Mouse (Mus musculus) cortical plate, adult 2 months (tissue): Measurements from ENCODE around the gene Paqr6. TPM values are rescaled to one million over a fixed set of nuclear protein-coding genes. Genes with fewer than 3 reads are reported as not detected.

Experiments
- H3K27ac ChIP-seq: fragments of 200-500 bp; 2 replicates; pipeline ENCODE4 v1.5.1; 2012; ENCODE audit warnings: low read length, control low read depth, inconsistent platforms; ENCODE audit not compliant: insufficient read depth
- H3K4me1 ChIP-seq: fragments of 200-500 bp; 2 replicates; pipeline ENCODE4 v1.6.1; 2011; ENCODE audit warnings: low read length; ENCODE audit not compliant: control insufficient read depth, insufficient read depth
- H3K4me3 ChIP-seq: fragments of 200-500 bp; 2 replicates; pipeline ENCODE4 v1.5.1; 2011; ENCODE audit warnings: mild to moderate bottlenecking, low read length, control low read depth; ENCODE audit not compliant: insufficient read depth
- CTCF ChIP-seq: fragments of 200-500 bp; IDR thresholded peaks from 2 replicates; pipeline ENCODE4 v1.5.1; 2011; ENCODE audit warnings: mild to moderate bottlenecking, control low read depth, low read length; ENCODE audit not compliant: insufficient read depth; ENCODE audit errors: extremely low read depth
- POLR2A ChIP-seq: fragments of 200-500 bp; IDR thresholded peaks from 2 replicates; pipeline ENCODE4 v1.6.1; 2011; ENCODE audit warnings: mild to moderate bottlenecking, low read length, control low read depth; ENCODE audit not compliant: insufficient read depth; ENCODE audit errors: extremely low read depth
- polyA plus RNA-seq: library from polyadenylated mRNA; depleted of rRNA; stranded (reverse); fragments of >200 nt; gene quantifications from 2 replicates; pipeline ENCODE4 v1.2.3, GENCODE M21; 2012

The Paqr6 gene
- polyA plus RNA-seq, 1 experiment, result 15.3 TPM

GRCm38 (mm10) chr3:88384364-88384763, 20.0 kb downstream of the Paqr6 start, which contains the start of gene Bglap:
Bglap (minus strand) TSS chr3:88384464.
- TF ChIP-seq POLR2A (no peak), CTCF (no peak)
- H3K27ac ChIP-seq, result no peak within 1 kb of the TSS
- H3K4me3 ChIP-seq, result no peak within 1 kb of the TSS
- H3K4me1 ChIP-seq, result no peaks in the 10 kb centered on the region

DNA sequence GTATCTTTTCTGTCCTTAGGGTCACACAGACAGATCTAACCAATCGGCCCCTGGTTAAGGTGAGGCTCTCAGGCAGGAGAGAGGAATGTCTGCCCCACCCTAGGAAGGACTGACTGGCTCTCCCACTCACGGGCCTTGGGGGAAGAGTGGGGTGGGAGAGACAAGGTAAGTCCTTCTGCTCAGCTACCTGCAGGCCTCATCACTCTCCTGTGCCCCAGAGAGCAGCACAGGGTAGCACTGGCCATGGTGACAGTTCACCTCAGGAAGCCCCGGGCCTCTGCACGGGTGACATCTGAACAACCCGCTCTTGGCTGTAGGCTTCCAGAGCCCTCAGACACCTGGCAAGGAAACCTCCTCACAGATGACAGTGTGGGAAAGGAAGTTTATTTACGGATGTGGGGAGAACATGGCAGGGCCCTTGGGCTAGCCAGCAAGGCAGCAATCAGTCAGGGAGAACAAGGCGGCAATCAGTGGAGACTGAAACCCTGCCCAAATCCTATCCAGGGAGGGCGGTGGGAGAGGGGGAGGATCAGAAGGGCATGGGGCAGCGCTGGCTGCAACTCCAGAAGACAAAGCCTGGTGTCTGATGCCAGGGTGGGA, 29.5 kb downstream of the Paqr6 start:
- Histone ChIP-seq H3K4me3 (no peak overlapping the region), H3K27ac (no peak overlapping the region), H3K4me1 (no peaks in the 10 kb centered on the region)
- TF ChIP-seq POLR2A (no peak), CTCF (no peak)

DNA sequence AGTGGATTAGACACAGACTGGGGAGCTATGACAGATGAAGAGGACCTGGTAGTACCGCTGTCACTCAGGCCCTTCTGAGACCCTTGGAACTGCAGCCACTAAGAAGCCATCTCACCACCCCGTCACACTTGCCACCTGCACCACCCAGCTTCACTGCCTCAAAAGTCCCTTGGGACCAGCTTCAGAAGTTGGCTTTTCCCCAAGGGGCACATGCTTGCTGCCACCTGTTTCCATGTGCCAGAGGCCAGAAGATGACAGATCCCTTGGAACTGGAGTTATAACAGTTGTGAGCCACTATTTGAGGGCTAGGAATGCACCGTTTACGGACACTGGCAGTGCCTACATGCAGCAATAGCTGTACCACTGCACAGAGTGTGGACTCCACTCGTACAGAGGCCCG, 30.9 kb downstream of the Paqr6 start:
- no peak overlapping the region for H3K27ac ChIP-seq
- no peak overlapping the region for H3K4me3 ChIP-seq
- no peaks in the 10 kb centered on the region for H3K4me1 ChIP-seq
- TF ChIP-seq CTCF (no peak), POLR2A (no peak)

GRCm38 (mm10) chr3:88395742-88396141, 31.4 kb downstream of the Paqr6 start:
- no peak overlapping the region for H3K4me3 ChIP-seq
- no peak for TF ChIP-seq CTCF
- TF ChIP-seq POLR2A, result no peak
- no peak overlapping the region for H3K27ac ChIP-seq
- H3K4me1 ChIP-seq, result no peaks in the 10 kb centered on the region

- no peak overlapping the region for H3K4me3 ChIP-seq
- H3K4me1 ChIP-seq, result no peaks in the 10 kb centered on the region
- no peak overlapping the region for H3K27ac ChIP-seq
- TF ChIP-seq POLR2A, result no peak
- no peak for TF ChIP-seq CTCF
Observed at GRCm38 (mm10) chr3:88398666-88399065, 34.3 kb downstream of the Paqr6 start.

DNA sequence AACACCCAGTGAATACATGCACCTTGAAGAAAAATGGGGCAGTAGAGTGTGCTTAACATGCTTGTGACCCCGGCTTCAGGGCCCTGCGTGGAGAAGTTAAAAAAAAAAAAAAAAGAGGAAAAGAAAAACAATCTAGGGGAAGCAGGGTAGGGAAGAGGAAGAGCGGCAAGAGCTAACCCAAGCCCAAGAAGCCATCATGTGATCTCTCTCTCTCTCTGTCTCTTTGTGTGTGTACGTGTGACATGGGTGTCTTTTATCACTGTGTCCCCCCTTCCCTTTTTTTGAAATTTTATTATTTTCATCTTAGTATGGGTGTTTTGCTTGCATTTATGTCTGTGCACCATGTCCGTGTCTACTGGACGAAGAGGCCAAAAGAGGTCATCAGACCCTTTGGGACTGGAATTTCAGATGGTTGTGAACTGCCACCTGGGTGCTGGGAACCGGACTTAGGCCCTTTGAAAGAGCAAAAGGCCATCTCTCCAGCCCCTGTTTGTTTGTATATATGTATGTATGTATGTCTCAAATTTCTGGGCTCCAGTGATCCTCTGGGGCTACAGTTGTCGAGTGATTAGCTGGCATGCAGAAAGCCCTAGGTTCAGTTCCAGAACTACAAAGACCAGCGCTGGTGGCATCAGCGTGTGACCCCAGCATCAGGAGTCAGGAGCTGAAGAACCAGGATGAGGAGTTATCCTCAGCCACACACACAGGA, 39.3 kb downstream of the Paqr6 start:
- Histone ChIP-seq H3K4me3 (no peak overlapping the region), H3K4me1 (no peaks in the 10 kb centered on the region), H3K27ac (no peak overlapping the region)
- TF ChIP-seq CTCF, result no peak
- TF ChIP-seq POLR2A, result no peak

GRCm38 (mm10) chr3:88407090-88407489, 42.7 kb downstream of the Paqr6 start:
- H3K4me1 ChIP-seq, result no peaks in the 10 kb centered on the region
- no peak for TF ChIP-seq POLR2A
- TF ChIP-seq CTCF, result peak; percentile 99
- no peak overlapping the region for H3K27ac ChIP-seq
- H3K4me3 ChIP-seq, result no peak overlapping the region

DNA sequence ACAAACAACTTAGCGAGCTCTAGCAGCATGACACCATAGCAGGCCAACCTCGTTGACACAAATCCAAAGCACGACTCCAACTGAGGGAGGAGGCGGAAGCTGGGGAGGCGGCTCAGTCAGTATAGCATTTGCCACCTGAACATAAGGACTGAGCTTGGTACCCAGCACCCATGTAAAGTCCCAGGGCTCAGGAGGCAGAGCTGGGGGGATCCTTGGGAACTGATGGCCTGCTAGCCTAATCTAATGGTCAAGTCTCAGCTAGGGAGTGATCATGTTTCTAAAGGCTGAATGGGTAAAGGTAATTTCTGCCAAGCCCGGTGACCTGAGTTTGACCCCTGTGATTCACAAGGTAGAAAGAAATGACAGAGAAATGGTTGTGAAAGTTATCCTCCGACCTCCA, 43.1 kb downstream of the Paqr6 start:
- Histone ChIP-seq H3K4me3 (no peak overlapping the region), H3K27ac (no peak overlapping the region), H3K4me1 (no peaks in the 10 kb centered on the region)
- TF ChIP-seq CTCF (no peak), POLR2A (no peak)

DNA sequence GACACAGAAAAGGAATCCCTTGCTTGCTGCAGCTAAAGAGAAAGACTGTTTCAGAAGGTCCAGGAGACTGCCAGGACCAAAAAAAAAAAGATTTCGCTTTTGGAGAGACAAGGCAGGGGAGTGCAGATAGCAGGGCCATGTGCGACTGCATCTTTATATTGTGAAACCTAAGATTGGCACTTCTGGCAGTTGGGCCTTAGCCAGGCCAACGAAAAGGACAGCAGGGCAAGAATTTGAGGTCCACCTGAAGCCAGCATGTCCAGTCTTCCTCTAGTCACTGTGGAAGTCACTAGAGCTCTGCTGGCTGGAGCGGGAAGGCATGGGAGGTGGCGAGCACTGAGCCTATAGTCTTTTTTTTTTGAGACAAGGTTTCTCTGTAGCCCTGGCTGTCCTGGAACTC, 44.6 kb downstream of the Paqr6 start:
- no peaks in the 10 kb centered on the region; the same call in 1 of the 2 replicates for H3K4me1 ChIP-seq
- no peak overlapping the region for H3K27ac ChIP-seq
- no peak overlapping the region; the same call in 1 of the 2 replicates for H3K4me3 ChIP-seq
- no peak for TF ChIP-seq POLR2A
- TF ChIP-seq CTCF, result no peak
